Mouse (Mus musculus) liver, embryonic 14.5 days (tissue): ENCODE data around the gene Hyal1. TPM values are rescaled to one million over a fixed set of nuclear protein-coding genes. Genes with fewer than 3 reads are reported as not detected.
"Not testable (repeated sequence)": the region's sequence is repeated elsewhere in the genome, so short reads cannot be mapped to it uniquely, and the experiment has no call there.

Source experiments
- ATAC-seq: fragments of 200-750 bp; cut with Nextera tagmentation; 2 replicates; pipeline ENCODE4 v1.8.0; 2017; ENCODE audit warnings: moderate number of reproducible peaks, mild to moderate bottlenecking, moderate library complexity; ENCODE audit not compliant: insufficient read depth
- DNase-seq, 3 experiments: peaks; one replicate each; pipeline ENCODE4 v3.0.0-alpha.2; 2012 to 2013; ENCODE audit warnings: low read depth in 3 of 3, low spot score in 3 of 3
- H3K27ac ChIP-seq: fragments of 300-500 bp; sonication (generic); 2 replicates; pipeline ENCODE4 v1.5.1; 2014; ENCODE audit warnings: moderate library complexity, mild to moderate bottlenecking, control low read depth, inconsistent platforms
- H3K27me3 ChIP-seq: fragments of 300-500 bp; sonication (generic); 2 replicates; pipeline ENCODE4 v1.6.1; 2014; ENCODE audit warnings: mild to moderate bottlenecking, low read length, moderate library complexity; ENCODE audit not compliant: control insufficient read depth, insufficient read depth
- H3K36me3 ChIP-seq: fragments of 300-500 bp; sonication (generic); replicated peaks from 2 replicates; pipeline ENCODE4 v1.6.1; 2014; ENCODE audit warnings: low read depth; ENCODE audit not compliant: control insufficient read depth, insufficient read depth
- H3K4me1 ChIP-seq, 2 experiments: fragments of 200-500 bp in 1 of 2; fragments of 300-500 bp in 1 of 2; sonication (generic) in 1 of 2; replicated peaks; 2 replicates each; pipeline ENCODE4 v1.6.1; 2012 to 2014; ENCODE audit warnings: antibody characterized with exemption in 1 of 2, inconsistent platforms in 1 of 2, low read length in 1 of 2; ENCODE audit not compliant: control insufficient read depth in 2 of 2, insufficient read depth in 2 of 2
- H3K4me2 ChIP-seq: fragments of 300-500 bp; sonication (generic); 2 replicates; pipeline ENCODE4 v1.6.1; 2014; ENCODE audit warnings: low read depth, mild to moderate bottlenecking, control low read depth, moderate library complexity
- H3K4me3 ChIP-seq, 2 experiments: fragments of 200-500 bp in 1 of 2; fragments of 300-500 bp in 1 of 2; sonication (generic) in 1 of 2; 2 replicates each; pipeline ENCODE4 v1.5.1; 2012 to 2014; ENCODE audit warnings: low read depth in 2 of 2, low read length in 2 of 2, mild to moderate bottlenecking in 2 of 2, control low read depth in 1 of 2, inconsistent platforms in 1 of 2, moderate library complexity in 1 of 2; ENCODE audit not compliant: insufficient read depth in 1 of 2
- H3K9ac ChIP-seq: fragments of 300-500 bp; sonication (generic); replicated peaks from 2 replicates; pipeline ENCODE4 v1.6.1; 2014; ENCODE audit warnings: mild to moderate bottlenecking, control low read depth, moderate library complexity
- H3K9me3 ChIP-seq: fragments of 300-500 bp; sonication (generic); 2 replicates; pipeline ENCODE4 v1.6.1; 2016; ENCODE audit warnings: low read length, mixed read lengths; ENCODE audit not compliant: control insufficient read depth
- CTCF ChIP-seq: IDR thresholded peaks from 2 replicates; pipeline ENCODE4 v1.5.1; 2016; ENCODE audit warnings: antibody characterized with exemption, low read depth, control low read depth
- EP300 ChIP-seq: IDR thresholded peaks from 2 replicates; pipeline ENCODE4 v1.6.1; 2016; ENCODE audit warnings: antibody characterized with exemption, low read depth
- WGBS: fragments of 180-500 bp; shearing (Covaris S2); extraction: QIAGEN DNeasy Blood & Tissue Kit; methylation state at CpG from one replicate; pipeline ENCODE4 v1.1.7; 2014; ENCODE audit not compliant: insufficient replicate concordance; 5-methylcytosine and 5-hydroxymethylcytosine counted together
- polyA plus RNA-seq, 2 experiments: library from polyadenylated mRNA; depleted of rRNA in 1 of 2; stranded (reverse) in 1 of 2; unstranded in 1 of 2; fragments of >200 nt; fragmentation: Nextera tagmentation in 1 of 2; extraction: Ambion mirVana in 1 of 2; gene quantifications; 2 replicates each; pipeline versions ENCODE4 v1.2.1 to v1.2.3; 2012 to 2014

Gene Hyal1
- polyA plus RNA-seq, 2 experiments = 1.2 to 1.3 TPM

DNA sequence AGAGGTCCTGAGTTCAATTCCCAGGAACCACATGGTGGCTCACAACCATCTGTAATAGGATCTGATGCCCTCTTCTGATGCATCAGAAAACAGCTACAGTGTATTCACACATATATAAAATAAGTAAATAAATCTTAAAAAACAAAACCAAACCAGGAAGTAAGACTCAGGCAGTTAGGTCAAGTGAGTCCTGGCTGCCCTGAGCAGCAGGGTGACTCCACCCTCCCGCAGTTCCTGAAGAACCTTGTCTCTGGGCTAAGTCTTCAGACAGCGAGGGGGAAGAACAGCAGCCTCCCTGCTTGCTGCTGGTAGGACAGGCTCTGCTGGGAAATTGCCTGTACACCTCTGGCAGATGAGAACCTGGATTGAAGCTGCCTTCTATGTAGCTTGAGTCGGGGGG, 20.4 kb upstream of the Hyal1 start:
- peak overlapping the region; percentile 37; the same call in 1 of the 2 replicates for H3K27ac ChIP-seq
- no peaks in the 10 kb centered on the region; the same call in 1 of the 2 replicates for H3K27me3 ChIP-seq
- peak overlapping the region in 1 of 2 experiments; percentile 83; a peak in 3 of 4 replicates for H3K4me3 ChIP-seq
- peaks cover 46% of the 10 kb centered on the region for H3K36me3 ChIP-seq
- no peaks in the 10 kb centered on the region for H3K9me3 ChIP-seq
- peaks cover 31 to 36% of the 10 kb centered on the region in 2 experiments for H3K4me1 ChIP-seq
- 37% methylated on average over 3 of the region's 3 CpGs for WGBS
- no peak for TF ChIP-seq CTCF
- no peak for TF ChIP-seq EP300
- no peak for ATAC-seq
- no peak for DNase-seq
- peak overlapping the region; percentile 87 for H3K9ac ChIP-seq
- peak overlapping the region; percentile 90 for H3K4me2 ChIP-seq

DNA sequence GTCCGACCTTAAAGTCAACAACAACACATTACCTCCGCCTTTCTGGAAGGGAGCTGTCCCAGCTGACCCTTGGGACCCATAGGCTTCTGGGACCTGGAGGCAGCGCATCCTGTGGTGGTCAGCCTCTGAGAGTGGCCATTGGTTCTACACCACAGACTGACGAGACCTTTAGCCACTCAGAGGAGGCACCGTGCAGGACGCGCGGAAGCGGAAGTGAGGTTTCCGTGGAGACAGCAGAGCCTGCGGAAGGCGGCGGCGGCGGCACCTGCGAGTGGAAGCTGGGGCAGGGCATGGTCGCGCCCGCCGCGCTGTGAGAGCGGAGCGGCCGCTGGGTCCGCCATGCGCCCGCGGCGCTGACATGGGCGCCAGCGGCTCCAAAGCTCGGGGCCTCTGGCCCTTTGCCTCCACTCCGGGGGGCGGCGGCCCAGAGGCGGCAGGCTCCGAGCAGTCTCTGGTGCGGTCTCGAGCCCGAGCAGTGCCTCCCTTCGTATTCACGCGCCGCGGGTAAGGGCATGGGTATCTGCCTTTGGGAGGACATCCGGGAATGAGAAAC, 13.6 kb upstream of the Hyal1 start, which contains the start of gene Tusc2:
Gene Tusc2 (plus strand): TSS at position 227 of the 553 bp plus-strand sequence.
- peak within 1 kb of the TSS; percentile 63 for H3K27ac ChIP-seq
- WGBS = under 1% methylated on average over 46 of the region's 46 CpGs
- TF ChIP-seq EP300 (no peak), CTCF (no peak)
- peaks cover 15 to 30% of the 10 kb centered on the region in 2 experiments for H3K4me1 ChIP-seq
- ATAC-seq (peak; percentile 95), DNase-seq (peak; percentile 91 to 93 (median 93))
- peaks cover 33% of the 10 kb centered on the region for H3K36me3 ChIP-seq
- peak within 1 kb of the TSS; percentile 66 to 80 for H3K4me3 ChIP-seq
- peak within 1 kb of the TSS; percentile 75 for H3K9ac ChIP-seq
- no peaks in the 10 kb centered on the region for H3K27me3 ChIP-seq
- peak within 1 kb of the TSS; percentile 91 for H3K4me2 ChIP-seq
- no peaks in the 10 kb centered on the region for H3K9me3 ChIP-seq

DNA sequence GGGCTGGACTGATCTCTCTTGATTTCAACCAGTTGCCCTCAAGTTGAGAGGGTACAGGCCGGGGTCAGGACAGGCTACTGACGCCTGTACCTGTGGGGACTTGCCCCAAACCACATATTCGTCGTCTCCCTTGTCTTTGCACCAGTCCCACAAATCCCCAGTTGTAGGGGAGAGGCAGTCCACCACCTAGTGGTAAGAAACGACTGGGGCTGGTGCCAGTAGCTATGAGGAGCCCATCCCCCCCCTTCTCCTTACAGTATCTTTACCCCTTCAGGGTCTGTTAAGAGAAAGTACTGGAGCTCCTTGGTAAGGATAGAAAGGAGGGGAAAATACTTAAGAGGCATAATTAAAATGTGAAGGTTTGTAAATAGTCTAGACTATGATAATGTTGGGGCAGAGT, 11.2 kb upstream of the Hyal1 start:
- not testable (repeated sequence) for H3K9me3 ChIP-seq, H3K4me3 ChIP-seq, ATAC-seq, DNase-seq, H3K36me3 ChIP-seq, H3K27me3 ChIP-seq, H3K4me2 ChIP-seq, H3K27ac ChIP-seq, H3K9ac ChIP-seq
- H3K4me1 ChIP-seq = peaks cover 26 to 41% of the 10 kb centered on the region in 2 experiments
- 0 out of 2 replicates have a peak, but pooled peaks have one; percentile 46 for TF ChIP-seq CTCF
- WGBS = 30% methylated on average over 5 of the region's 5 CpGs

DNA sequence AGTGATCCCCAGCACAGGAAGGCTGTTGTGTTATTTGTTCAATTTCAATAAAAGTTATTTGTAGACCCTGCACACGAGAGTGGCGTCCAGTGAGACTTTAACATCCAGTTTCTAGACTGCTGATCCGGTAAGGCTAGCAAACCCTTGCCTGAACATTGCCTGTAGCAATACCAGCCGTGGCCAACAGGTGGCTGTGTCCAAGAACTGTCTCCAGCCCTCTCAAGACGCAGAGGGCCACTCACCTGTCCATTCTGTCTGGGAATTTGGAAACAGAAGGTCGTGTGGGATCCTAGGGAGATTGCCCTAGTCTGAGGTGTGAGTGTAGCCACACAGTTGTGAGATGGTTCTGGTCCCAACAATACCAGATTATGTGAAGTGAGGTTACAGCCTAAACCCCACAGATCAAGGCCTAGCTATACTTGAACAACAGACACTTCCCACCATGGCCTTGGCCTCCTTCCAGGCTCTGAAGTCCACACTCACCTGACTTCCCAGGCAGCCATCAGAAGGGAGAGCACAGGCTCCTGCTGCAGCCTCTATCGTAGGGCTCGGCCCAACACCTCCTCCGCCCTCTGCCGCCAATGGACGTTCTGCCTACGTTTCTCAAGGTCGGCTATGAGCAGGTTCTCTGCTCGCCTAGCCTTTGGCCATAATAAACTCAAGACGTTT, 10.6 kb upstream of the Hyal1 start:
- Histone ChIP-seq H3K4me2 (peak overlapping the region; percentile 5), H3K27me3 (no peaks in the 10 kb centered on the region), H3K36me3 (peaks cover 3% of the 10 kb centered on the region), H3K27ac (no peak overlapping the region; the same call in 1 of the 2 replicates), H3K9me3 (no peaks in the 10 kb centered on the region), H3K9ac (no peak overlapping the region), H3K4me1 (peaks cover 32 to 47% of the 10 kb centered on the region in 2 experiments), H3K4me3 (no peak overlapping the region)
- no peak for TF ChIP-seq EP300
- TF ChIP-seq CTCF = peak; percentile 97
- ATAC-seq = no peak
- WGBS = 48% methylated on average over 15 of the region's 15 CpGs
- DNase-seq = no peak

DNA sequence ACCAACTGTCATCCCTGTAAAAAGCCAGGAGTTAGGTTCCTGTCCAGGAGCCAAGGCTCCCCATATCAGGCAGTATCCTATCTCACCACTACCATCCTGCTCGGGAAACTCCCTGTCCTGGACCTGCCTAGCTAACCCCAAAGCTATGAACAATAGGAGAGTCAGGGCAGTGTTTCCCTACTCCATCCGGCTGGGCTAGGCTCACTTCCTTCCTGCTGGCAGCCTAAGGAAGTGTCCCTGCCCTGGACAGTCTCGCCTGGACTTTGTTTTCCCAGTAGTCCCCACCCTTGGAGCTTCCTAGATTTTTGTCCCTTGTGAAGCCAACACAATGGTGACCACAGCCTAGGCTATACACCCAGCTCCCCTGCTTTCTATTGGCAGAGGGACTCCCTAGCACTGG, 9.9 kb upstream of the Hyal1 start:
- 49% methylated on average over 3 of the region's 3 CpGs for WGBS
- H3K9me3 ChIP-seq = no peaks in the 10 kb centered on the region
- no peak for TF ChIP-seq CTCF
- no peak for ATAC-seq
- H3K9ac ChIP-seq = no peak overlapping the region
- no peak overlapping the region for H3K4me3 ChIP-seq
- H3K36me3 ChIP-seq = peaks cover 3% of the 10 kb centered on the region
- H3K27me3 ChIP-seq = no peaks in the 10 kb centered on the region
- H3K4me2 ChIP-seq = peak overlapping the region; percentile 0; the same call in 1 of the 2 replicates
- no peak for DNase-seq
- peak overlapping the region; percentile 38; the same call in 1 of the 2 replicates for H3K27ac ChIP-seq
- H3K4me1 ChIP-seq = peaks cover 39 to 54% of the 10 kb centered on the region in 2 experiments
